Mouse (Mus musculus): ENCODE measurements at regions not wholly inside any gene's neighbourhood (a gene's known extent, or its start where the extent isn't known, plus 50 kb on each side); places are given as distances from the start of the nearest gene placed in this dataset.

DNA sequence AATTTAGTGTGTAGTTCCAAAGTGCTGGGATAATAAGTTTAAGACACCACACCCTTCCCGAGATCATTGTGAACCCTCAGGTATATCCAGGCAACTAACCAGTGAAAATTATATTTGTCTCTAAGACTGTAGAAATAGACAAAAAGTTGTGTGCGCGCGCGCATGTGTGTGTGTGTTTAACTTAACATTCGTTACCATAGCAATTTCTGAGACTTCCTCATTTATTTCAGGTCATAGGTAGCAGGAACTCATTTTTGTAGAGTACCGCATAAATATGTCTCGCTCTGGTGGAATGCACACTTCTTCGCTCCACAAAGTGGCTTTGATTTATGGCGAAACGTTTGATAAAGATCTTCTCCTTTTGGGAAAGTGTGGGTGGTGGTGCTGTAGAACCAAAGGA, 164.2 kb upstream of the Nrip1 start:
- TF ChIP-seq CTCF (IDR thresholded peaks at IDR 0.05; ENCODE audit: extremely low read depth, insufficient read depth, insufficient read length, insufficient replicate concordance), result no peak
- TF ChIP-seq POLR2A (IDR thresholded peaks at IDR 0.05; ENCODE audit: low read depth, low read length), result no peak
